Mouse (Mus musculus): ENCODE results near the gene Gm13694. TPM values are rescaled to one million over a fixed set of nuclear protein-coding genes. Genes with fewer than 3 reads are reported as not detected.
"Not testable (repeated sequence)": the region's sequence is repeated elsewhere in the genome, so short reads cannot be mapped to it uniquely, and the experiment has no call there.

The Gm13694 gene
- polyA plus RNA-seq (2015; fragmentation: Nextera tagmentation; extraction: Ambion mirVana) = not detected in 2 replicates

GRCm38 (mm10) chr2:83978633-83979032 is at the start of gene Gm13694:
TSS of gene Gm13694 (plus strand) at chr2:83978933.
- ATAC-seq; H3K4me2 ChIP-seq (ENCODE audit: low read depth, low read length): not testable (repeated sequence)
- no CpG with 5 or more reads among the region's 6 CpGs for WGBS (ENCODE audit: insufficient replicate concordance)

GRCm38 (mm10) chr2:83929478-83930088 is 49.1 kb upstream of the Gm13694 start:
- H3K9ac ChIP-seq (replicated peaks) = no peak overlapping the region
- TF ChIP-seq CTCF (IDR thresholded peaks at IDR 0.05; ENCODE audit: low read depth) (no peak), EP300 (IDR thresholded peaks at IDR 0.05; ENCODE audit: low read depth) (no peak)
- no peak overlapping the region for H3K4me2 ChIP-seq (ENCODE audit: low read depth, low read length)
- no peaks in the 10 kb centered on the region for H3K36me3 ChIP-seq (replicated peaks; ENCODE audit: insufficient read depth, low read length)
- no peak for DNase-seq
- 35% methylated on average over 2 of the region's 2 CpGs for WGBS (ENCODE audit: insufficient replicate concordance)
- H3K4me1 ChIP-seq (ENCODE audit: insufficient read depth) = no peaks in the 10 kb centered on the region
- H3K9me3 ChIP-seq (ENCODE audit: low read length) = no peaks in the 10 kb centered on the region
- H3K27me3 ChIP-seq (ENCODE audit: insufficient read depth, low read length) = no peaks in the 10 kb centered on the region
- no peak for ATAC-seq
- no peak overlapping the region for H3K27ac ChIP-seq (ENCODE audit: low read depth)
- H3K4me3 ChIP-seq (ENCODE audit: low read depth, low read length) = no peak overlapping the region

More at GRCm38 (mm10) chr2:83978633-83979032, at the start of gene Gm13694:
- not testable (repeated sequence) for DNase-seq; H3K36me3 ChIP-seq (replicated peaks; ENCODE audit: insufficient read depth, low read length); H3K9ac ChIP-seq (replicated peaks); H3K27ac ChIP-seq (ENCODE audit: low read depth); H3K9me3 ChIP-seq (ENCODE audit: low read length); H3K4me1 ChIP-seq (ENCODE audit: insufficient read depth); H3K4me3 ChIP-seq (ENCODE audit: low read depth, low read length); H3K27me3 ChIP-seq (ENCODE audit: insufficient read depth, low read length)

DNA sequence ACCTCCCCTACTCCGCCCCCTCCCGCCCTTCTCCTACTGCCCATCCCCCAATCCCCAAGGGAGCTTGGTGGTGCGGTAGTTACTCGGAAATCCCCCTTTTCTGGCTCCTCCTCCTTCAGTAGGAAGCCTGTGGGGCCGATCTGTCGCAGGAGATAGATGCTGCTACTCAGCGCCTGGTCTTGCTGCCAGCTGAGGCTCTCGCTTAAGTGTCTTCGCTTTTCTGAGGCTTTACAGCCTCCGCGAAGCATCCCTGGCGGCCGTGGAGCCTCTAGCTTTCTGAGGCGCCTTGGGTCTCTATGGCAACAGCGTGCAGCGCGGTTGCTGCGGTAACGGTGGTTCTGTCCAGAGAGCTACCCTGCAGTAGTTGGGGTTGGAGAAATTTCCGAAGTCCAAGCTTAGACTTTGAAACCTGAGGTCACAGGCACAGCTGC is 37.8 kb upstream of the Gm13694 start, which contains the start of gene Zswim2:
Zswim2 (minus strand) TSS at position 298 of the 431 bp plus-strand sequence.
- Histone ChIP-seq H3K4me1 (ENCODE audit: insufficient read depth) (peaks cover 4% of the 10 kb centered on the region), H3K27ac (ENCODE audit: low read depth) (no peak within 1 kb of the TSS), H3K9ac (replicated peaks) (no peak within 1 kb of the TSS), H3K9me3 (ENCODE audit: low read length) (no peaks in the 10 kb centered on the region), H3K4me3 (ENCODE audit: low read depth, low read length) (no peak within 1 kb of the TSS), H3K36me3 (replicated peaks; ENCODE audit: insufficient read depth, low read length) (no peaks in the 10 kb centered on the region), H3K4me2 (ENCODE audit: low read depth, low read length) (peak within 1 kb of the TSS; percentile 55), H3K27me3 (ENCODE audit: insufficient read depth, low read length) (no peaks in the 10 kb centered on the region)
- ATAC-seq (peak; percentile 31; the same call in 1 of the 2 replicates), DNase-seq (peak; percentile 22)
- TF ChIP-seq EP300 (IDR thresholded peaks at IDR 0.05; ENCODE audit: low read depth) (no peak), CTCF (IDR thresholded peaks at IDR 0.05; ENCODE audit: low read depth) (no peak)
- WGBS (ENCODE audit: insufficient replicate concordance) = 2% methylated on average over 20 of the region's 20 CpGs

DNA sequence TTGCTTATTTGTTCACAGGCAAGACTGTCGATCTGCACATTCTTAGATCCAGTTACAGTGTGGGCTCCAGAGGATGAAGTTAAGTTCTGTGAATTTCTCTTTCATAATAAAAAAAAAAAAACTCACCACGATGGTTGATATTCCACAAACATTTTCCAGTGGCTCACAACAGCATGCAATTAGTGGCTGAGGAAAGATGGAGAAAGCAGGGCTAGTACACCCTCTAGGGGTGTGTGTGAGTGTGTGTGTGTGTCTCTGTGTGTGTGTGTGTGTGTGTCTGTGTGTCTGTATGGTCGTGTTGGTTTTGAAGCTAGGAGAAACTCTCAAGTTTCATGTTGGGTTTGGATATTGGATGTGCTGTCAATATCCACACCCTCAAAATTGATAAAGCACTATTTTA is 37.4 kb upstream of the Gm13694 start:
- Histone ChIP-seq H3K9me3 (ENCODE audit: low read length) (no peaks in the 10 kb centered on the region), H3K4me1 (ENCODE audit: insufficient read depth) (peaks cover 4% of the 10 kb centered on the region), H3K27me3 (ENCODE audit: insufficient read depth, low read length) (no peaks in the 10 kb centered on the region), H3K36me3 (replicated peaks; ENCODE audit: insufficient read depth, low read length) (no peaks in the 10 kb centered on the region), H3K9ac (replicated peaks) (no peak overlapping the region), H3K27ac (ENCODE audit: low read depth) (no peak overlapping the region), H3K4me2 (ENCODE audit: low read depth, low read length) (peak overlapping the region; percentile 55), H3K4me3 (ENCODE audit: low read depth, low read length) (no peak overlapping the region)
- WGBS (ENCODE audit: insufficient replicate concordance) = 28% methylated on average over 3 of the region's 3 CpGs
- TF ChIP-seq EP300 (IDR thresholded peaks at IDR 0.05; ENCODE audit: low read depth) = no peak
- TF ChIP-seq CTCF (IDR thresholded peaks at IDR 0.05; ENCODE audit: low read depth) = no peak
- ATAC-seq = no peak
- no peak for DNase-seq

DNA sequence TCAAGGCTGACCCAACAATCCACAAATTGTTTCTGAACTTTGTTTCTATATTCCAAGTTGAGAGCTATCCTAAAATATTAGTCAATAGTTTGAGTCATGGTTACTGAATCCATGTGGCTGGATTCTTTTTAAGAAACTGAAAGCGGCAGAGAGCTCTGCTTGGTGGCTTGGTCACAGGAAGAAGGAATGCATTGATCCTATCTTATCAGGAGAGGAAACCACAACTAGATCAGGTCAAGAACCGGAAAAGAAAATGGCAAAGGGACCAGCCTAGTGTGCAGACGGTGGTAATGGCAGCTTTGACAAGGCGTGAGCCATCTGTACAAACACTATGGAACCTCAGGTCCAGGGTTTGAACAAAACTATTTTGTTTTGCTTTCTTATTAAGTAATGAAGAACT is 36.9 kb upstream of the Gm13694 start:
- Histone ChIP-seq H3K9me3 (ENCODE audit: low read length) (no peaks in the 10 kb centered on the region), H3K27ac (ENCODE audit: low read depth) (no peak overlapping the region), H3K27me3 (ENCODE audit: insufficient read depth, low read length) (no peaks in the 10 kb centered on the region), H3K9ac (replicated peaks) (no peak overlapping the region), H3K4me3 (ENCODE audit: low read depth, low read length) (no peak overlapping the region), H3K4me1 (ENCODE audit: insufficient read depth) (peaks cover 4% of the 10 kb centered on the region), H3K4me2 (ENCODE audit: low read depth, low read length) (no peak overlapping the region), H3K36me3 (replicated peaks; ENCODE audit: insufficient read depth, low read length) (no peaks in the 10 kb centered on the region)
- DNase-seq (no peak), ATAC-seq (no peak)
- TF ChIP-seq CTCF (IDR thresholded peaks at IDR 0.05; ENCODE audit: low read depth) = no peak
- no peak for TF ChIP-seq EP300 (IDR thresholded peaks at IDR 0.05; ENCODE audit: low read depth)
- WGBS (ENCODE audit: insufficient replicate concordance) = 25% methylated on average over 4 of the region's 4 CpGs

- not testable (repeated sequence) for H3K4me3 ChIP-seq (ENCODE audit: low read depth, low read length); H3K4me2 ChIP-seq (ENCODE audit: low read depth, low read length); H3K9me3 ChIP-seq (ENCODE audit: low read length); H3K36me3 ChIP-seq (replicated peaks; ENCODE audit: insufficient read depth, low read length); ATAC-seq; H3K9ac ChIP-seq (replicated peaks); H3K27ac ChIP-seq (ENCODE audit: low read depth); H3K4me1 ChIP-seq (ENCODE audit: insufficient read depth); H3K27me3 ChIP-seq (ENCODE audit: insufficient read depth, low read length); DNase-seq
- no CpG with 5 or more reads among the region's 6 CpGs for WGBS (ENCODE audit: insufficient replicate concordance)
Measured at GRCm38 (mm10) chr2:83955393-83955792, 23.3 kb upstream of the Gm13694 start, which contains the start of gene Gm13698. TSS of gene Gm13698 (plus strand) at chr2:83955693.

- H3K9me3 ChIP-seq (ENCODE audit: low read length); H3K4me2 ChIP-seq (ENCODE audit: low read depth, low read length); H3K27me3 ChIP-seq (ENCODE audit: insufficient read depth, low read length); H3K36me3 ChIP-seq (replicated peaks; ENCODE audit: insufficient read depth, low read length); H3K9ac ChIP-seq (replicated peaks); H3K4me1 ChIP-seq (ENCODE audit: insufficient read depth); ATAC-seq; DNase-seq; H3K27ac ChIP-seq (ENCODE audit: low read depth); H3K4me3 ChIP-seq (ENCODE audit: low read depth, low read length): not testable (repeated sequence)
- no CpG with 5 or more reads among the region's 6 CpGs for WGBS (ENCODE audit: insufficient replicate concordance)
Measured at GRCm38 (mm10) chr2:83961203-83961602, 17.5 kb upstream of the Gm13694 start, which contains the start of gene Gm13693. TSS of gene Gm13693 (plus strand) at chr2:83961503.

DNA sequence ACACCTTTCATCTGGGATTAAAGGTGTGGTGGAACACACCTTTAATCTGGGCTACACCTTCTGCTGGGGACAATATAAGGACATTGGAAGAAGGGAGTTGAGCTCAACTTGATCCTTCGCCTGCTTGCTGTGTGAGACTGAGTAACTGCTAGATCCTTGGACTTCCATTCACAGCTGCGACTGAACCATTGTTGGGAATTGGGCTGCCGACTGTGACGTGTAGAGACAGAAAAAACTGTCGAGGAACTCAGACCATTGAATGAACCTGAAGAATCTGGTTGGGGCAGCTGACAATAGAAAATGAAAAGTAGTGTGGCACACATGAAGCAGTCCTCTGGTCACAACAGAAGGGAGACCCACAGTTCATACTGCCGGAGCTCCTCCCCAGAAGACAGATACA is 11.7 kb upstream of the Gm13694 start, which contains the start of gene Gm13695:
Gm13695 (plus strand) TSS at position 301 of the 400 bp plus-strand sequence.
- H3K36me3 ChIP-seq (replicated peaks; ENCODE audit: insufficient read depth, low read length); H3K27me3 ChIP-seq (ENCODE audit: insufficient read depth, low read length); H3K4me2 ChIP-seq (ENCODE audit: low read depth, low read length); H3K4me3 ChIP-seq (ENCODE audit: low read depth, low read length); H3K9me3 ChIP-seq (ENCODE audit: low read length); DNase-seq; H3K9ac ChIP-seq (replicated peaks); H3K4me1 ChIP-seq (ENCODE audit: insufficient read depth); H3K27ac ChIP-seq (ENCODE audit: low read depth); ATAC-seq: not testable (repeated sequence)
- WGBS (ENCODE audit: insufficient replicate concordance) = no CpG with 5 or more reads among the region's 6 CpGs

DNA sequence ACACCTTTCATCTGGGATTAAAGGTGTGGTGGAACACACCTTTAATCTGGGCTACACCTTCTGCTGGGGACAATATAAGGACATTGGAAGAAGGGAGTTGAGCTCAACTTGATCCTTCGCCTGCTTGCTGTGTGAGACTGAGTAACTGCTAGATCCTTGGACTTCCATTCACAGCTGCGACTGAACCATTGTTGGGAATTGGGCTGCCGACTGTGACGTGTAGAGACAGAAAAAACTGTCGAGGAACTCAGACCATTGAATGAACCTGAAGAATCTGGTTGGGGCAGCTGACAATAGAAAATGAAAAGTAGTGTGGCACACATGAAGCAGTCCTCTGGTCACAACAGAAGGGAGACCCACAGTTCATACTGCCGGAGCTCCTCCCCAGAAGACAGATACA is 5.9 kb upstream of the Gm13694 start, which contains the start of gene Gm13696:
Gm13696 (plus strand) TSS at position 301 of the 400 bp plus-strand sequence.
- H3K4me1 ChIP-seq (ENCODE audit: insufficient read depth); H3K27ac ChIP-seq (ENCODE audit: low read depth); H3K4me3 ChIP-seq (ENCODE audit: low read depth, low read length); DNase-seq; H3K36me3 ChIP-seq (replicated peaks; ENCODE audit: insufficient read depth, low read length); H3K9ac ChIP-seq (replicated peaks); H3K9me3 ChIP-seq (ENCODE audit: low read length); H3K27me3 ChIP-seq (ENCODE audit: insufficient read depth, low read length); H3K4me2 ChIP-seq (ENCODE audit: low read depth, low read length); ATAC-seq: not testable (repeated sequence)
- no CpG with 5 or more reads among the region's 6 CpGs for WGBS (ENCODE audit: insufficient replicate concordance)

All from liver, postnatal 0 days (tissue).